Mouse (Mus musculus) midbrain, embryonic 11.5 days (tissue): Measurements from ENCODE around the gene Sgpp2. TPM values are rescaled to one million over a fixed set of nuclear protein-coding genes. Genes with fewer than 3 reads are reported as not detected.
A peak's percentile ranks its signal among the peaks of the same experiment; 100 is the strongest.

Experiments used
- ATAC-seq: fragments of 200-750 bp; cut with Nextera tagmentation; 2 replicates; pipeline ENCODE4 v1.8.0; 2017; ENCODE audit warnings: moderate TSS enrichment, moderate library complexity; ENCODE audit not compliant: low FRiP score
- DNase-seq: peaks from one replicate; pipeline ENCODE4 v3.0.0; 2015; ENCODE audit warnings: low spot score; ENCODE audit errors: missing footprints
- H3K27ac ChIP-seq: fragments of 300-500 bp; sonication (generic); 2 replicates; pipeline ENCODE4 v1.5.1; 2014; ENCODE audit warnings: low read depth, low read length
- H3K27me3 ChIP-seq: fragments of 300-500 bp; sonication (generic); 2 replicates; pipeline ENCODE4 v1.6.1; 2014; ENCODE audit warnings: mild to moderate bottlenecking, low read length, moderate library complexity, mixed read lengths; ENCODE audit not compliant: control insufficient read depth, insufficient read depth
- H3K36me3 ChIP-seq: fragments of 300-500 bp; sonication (generic); 2 replicates; pipeline ENCODE4 v1.6.1; 2014; ENCODE audit warnings: mild to moderate bottlenecking, low read length, moderate library complexity, mixed read lengths; ENCODE audit not compliant: control insufficient read depth, insufficient read depth
- H3K4me1 ChIP-seq: fragments of 300-500 bp; sonication (generic); 2 replicates; pipeline ENCODE4 v1.6.1; 2014; ENCODE audit warnings: low read length; ENCODE audit not compliant: control insufficient read depth, insufficient read depth
- H3K4me2 ChIP-seq: fragments of 300-500 bp; sonication (generic); 2 replicates; pipeline ENCODE4 v1.6.1; 2014; ENCODE audit warnings: mild to moderate bottlenecking, moderate library complexity
- H3K4me3 ChIP-seq: fragments of 300-500 bp; sonication (generic); 2 replicates; pipeline ENCODE4 v1.5.1; 2014; ENCODE audit warnings: low read depth, low read length
- H3K9ac ChIP-seq: fragments of 300-500 bp; sonication (generic); 2 replicates; pipeline ENCODE4 v1.6.1; 2014; ENCODE audit warnings: low read length
- H3K9me3 ChIP-seq: fragments of 300-500 bp; sonication (generic); 2 replicates; pipeline ENCODE4 v1.6.1; 2016; ENCODE audit warnings: low read length; ENCODE audit not compliant: control insufficient read depth
- WGBS: fragments of 180-500 bp; shearing (Covaris S2); extraction: QIAGEN DNeasy Blood & Tissue Kit; methylation state at CpG from one replicate; pipeline ENCODE4 v1.1.7; 2014; 5-methylcytosine and 5-hydroxymethylcytosine counted together
- polyA plus RNA-seq: library from polyadenylated mRNA; unstranded; fragments of >200 nt; fragmentation: Nextera tagmentation; extraction: Ambion mirVana; gene quantifications from 2 replicates; pipeline ENCODE4 v1.2.1, GENCODE M21; 2014

The Sgpp2 gene
- polyA plus RNA-seq, 1 experiment from 2014 or later = 1.1 TPM

GRCm38 (mm10) chr1:78424848-78425247 lies 114.7 kb downstream of the Sgpp2 start:
- Histone ChIP-seq H3K9ac (no peak overlapping the region), H3K4me3 (no peak overlapping the region), H3K9me3 (no peaks in the 10 kb centered on the region), H3K27me3 (no peaks in the 10 kb centered on the region), H3K4me1 (peaks cover 14% of the 10 kb centered on the region), H3K36me3 (peaks cover 2% of the 10 kb centered on the region; the same call in 1 of the 2 replicates), H3K27ac (no peak overlapping the region), H3K4me2 (no peak overlapping the region)
- DNase-seq (no peak), ATAC-seq (no peak)
- whole genome bisulfite sequencing = 91% methylated on average over 4 of the region's 4 CpGs

- H3K9ac ChIP-seq = no peak overlapping the region
- no peak overlapping the region for H3K4me2 ChIP-seq
- no peaks in the 10 kb centered on the region for H3K27me3 ChIP-seq
- peaks cover 2% of the 10 kb centered on the region; the same call in 1 of the 2 replicates for H3K36me3 ChIP-seq
- peak; percentile 35 for DNase-seq
- WGBS = 94% methylated on average over 7 of the region's 7 CpGs
- no peaks in the 10 kb centered on the region for H3K9me3 ChIP-seq
- no peak for ATAC-seq
- no peak overlapping the region for H3K27ac ChIP-seq
- no peak overlapping the region for H3K4me3 ChIP-seq
- H3K4me1 ChIP-seq = peaks cover 14% of the 10 kb centered on the region
Measured at GRCm38 (mm10) chr1:78425309-78425708, 115.2 kb downstream of the Sgpp2 start.

GRCm38 (mm10) chr1:78425793-78426700 lies 115.9 kb downstream of the Sgpp2 start:
- 78% methylated on average over 7 of the region's 7 CpGs for WGBS
- H3K27ac ChIP-seq = no peak overlapping the region
- H3K27me3 ChIP-seq = no peaks in the 10 kb centered on the region
- peaks cover 2% of the 10 kb centered on the region; the same call in 1 of the 2 replicates for H3K36me3 ChIP-seq
- no peak overlapping the region for H3K4me2 ChIP-seq
- no peak overlapping the region for H3K4me3 ChIP-seq
- peaks cover 14% of the 10 kb centered on the region for H3K4me1 ChIP-seq
- H3K9ac ChIP-seq = no peak overlapping the region
- DNase-seq = peak; percentile 72
- no peaks in the 10 kb centered on the region for H3K9me3 ChIP-seq
- no peak for ATAC-seq

- Histone ChIP-seq H3K27me3 (no peaks in the 10 kb centered on the region), H3K36me3 (peaks cover 2% of the 10 kb centered on the region; the same call in 1 of the 2 replicates), H3K4me2 (no peak overlapping the region), H3K27ac (no peak overlapping the region), H3K9me3 (no peaks in the 10 kb centered on the region), H3K4me1 (peaks cover 14% of the 10 kb centered on the region), H3K9ac (no peak overlapping the region), H3K4me3 (no peak overlapping the region)
- peak; percentile 75 for DNase-seq
- ATAC-seq = no peak
- 59% methylated on average over 3 of the region's 3 CpGs for WGBS
Measured at GRCm38 (mm10) chr1:78426841-78427240, 116.7 kb downstream of the Sgpp2 start.

- no peak overlapping the region for H3K27ac ChIP-seq
- H3K36me3 ChIP-seq = peaks cover 2% of the 10 kb centered on the region; the same call in 1 of the 2 replicates
- 19% methylated on average over 11 of the region's 11 CpGs for WGBS
- no peaks in the 10 kb centered on the region for H3K27me3 ChIP-seq
- peak; percentile 91 for DNase-seq
- no peak overlapping the region for H3K4me2 ChIP-seq
- peaks cover 4% of the 10 kb centered on the region; the same call in 1 of the 2 replicates for H3K4me1 ChIP-seq
- no peak for ATAC-seq
- H3K9ac ChIP-seq = no peak overlapping the region
- H3K4me3 ChIP-seq = no peak overlapping the region
- no peaks in the 10 kb centered on the region for H3K9me3 ChIP-seq
Measured at GRCm38 (mm10) chr1:78428851-78429250, 118.7 kb downstream of the Sgpp2 start.

- no peak overlapping the region for H3K4me3 ChIP-seq
- no peak overlapping the region for H3K4me2 ChIP-seq
- no peaks in the 10 kb centered on the region for H3K27me3 ChIP-seq
- DNase-seq = no peak
- no peaks in the 10 kb centered on the region for H3K36me3 ChIP-seq
- 93% methylated on average over 9 of the region's 9 CpGs for WGBS
- no peak for ATAC-seq
- no peak overlapping the region for H3K27ac ChIP-seq
- peaks cover 4% of the 10 kb centered on the region; the same call in 1 of the 2 replicates for H3K4me1 ChIP-seq
- H3K9ac ChIP-seq = no peak overlapping the region
- no peaks in the 10 kb centered on the region for H3K9me3 ChIP-seq
Measured at GRCm38 (mm10) chr1:78433472-78433871, 123.3 kb downstream of the Sgpp2 start.

GRCm38 (mm10) chr1:78435967-78436366 lies 125.8 kb downstream of the Sgpp2 start:
- Histone ChIP-seq H3K27me3 (no peaks in the 10 kb centered on the region), H3K27ac (no peak overlapping the region), H3K9me3 (no peaks in the 10 kb centered on the region), H3K4me3 (no peak overlapping the region), H3K36me3 (0 out of 2 replicates have a peak, but pooled peaks cover 2% of the 10 kb centered on the region), H3K9ac (no peak overlapping the region), H3K4me2 (no peak overlapping the region), H3K4me1 (no peaks in the 10 kb centered on the region)
- no peak for ATAC-seq
- no peak for DNase-seq
- WGBS = 86% methylated on average over 2 of the region's 2 CpGs

- Histone ChIP-seq H3K9ac (no peak overlapping the region), H3K27me3 (no peaks in the 10 kb centered on the region), H3K27ac (no peak overlapping the region), H3K4me3 (no peak overlapping the region), H3K4me1 (no peaks in the 10 kb centered on the region), H3K9me3 (no peaks in the 10 kb centered on the region), H3K36me3 (0 out of 2 replicates have a peak, but pooled peaks cover 2% of the 10 kb centered on the region), H3K4me2 (no peak overlapping the region)
- ATAC-seq (no peak), DNase-seq (no peak)
- 86% methylated on average over 1 of the region's 1 CpGs for WGBS
Measured at GRCm38 (mm10) chr1:78436445-78436844, 126.3 kb downstream of the Sgpp2 start.

- no peaks in the 10 kb centered on the region for H3K9me3 ChIP-seq
- no peaks in the 10 kb centered on the region for H3K4me1 ChIP-seq
- H3K4me2 ChIP-seq = no peak overlapping the region
- WGBS = 83% methylated on average over 3 of the region's 3 CpGs
- H3K4me3 ChIP-seq = no peak overlapping the region
- no peak for ATAC-seq
- no peaks in the 10 kb centered on the region for H3K27me3 ChIP-seq
- no peak overlapping the region for H3K27ac ChIP-seq
- DNase-seq = no peak
- H3K9ac ChIP-seq = no peak overlapping the region
- 0 out of 2 replicates have a peak, but pooled peaks cover 2% of the 10 kb centered on the region for H3K36me3 ChIP-seq
Measured at GRCm38 (mm10) chr1:78437150-78437549, 127.0 kb downstream of the Sgpp2 start.
